Mouse (Mus musculus): ENCODE results near the gene Atp6v0e.

The Atp6v0e gene

DNA sequence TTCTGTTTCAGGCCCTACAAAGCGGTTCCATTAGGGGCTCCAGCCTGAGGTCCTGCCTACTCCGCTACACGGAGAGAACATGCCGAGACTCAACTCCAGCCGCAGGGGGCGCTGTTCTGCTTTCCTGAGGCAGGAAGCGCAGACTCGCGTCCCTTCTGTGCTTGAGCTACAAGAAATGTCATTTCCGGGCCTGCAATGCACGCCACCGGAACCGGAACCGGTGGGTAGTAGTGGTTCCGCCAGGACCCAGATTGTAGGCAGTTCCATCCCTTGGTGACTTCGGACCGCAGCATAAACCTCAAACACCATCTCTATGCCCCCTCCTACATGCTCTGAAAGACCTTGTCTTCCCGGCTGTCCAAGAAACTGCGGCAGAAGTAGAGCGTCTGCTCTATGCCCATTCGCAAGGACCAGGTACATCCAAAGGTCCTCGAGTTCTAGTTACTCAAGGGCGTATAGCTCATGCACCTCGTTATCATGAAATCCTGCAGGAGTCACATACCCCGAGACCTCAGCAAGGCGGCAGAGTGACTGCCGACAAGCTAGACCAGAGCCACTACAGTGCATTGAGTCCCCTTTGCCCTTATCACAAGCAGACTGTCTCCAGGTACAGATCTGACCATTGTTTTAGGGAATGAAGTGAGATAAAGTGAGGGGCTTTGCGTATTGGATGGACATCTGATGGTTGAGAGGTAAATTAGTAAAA lies at the start of gene Atp6v0e:
Gene Atp6v0e, plus strand, starts transcription at position 254 of the 706 bp plus-strand sequence.
- DNase-seq (ENCODE audit: low spot score in 2 of 2): peak; percentile 88 to 93

DNA sequence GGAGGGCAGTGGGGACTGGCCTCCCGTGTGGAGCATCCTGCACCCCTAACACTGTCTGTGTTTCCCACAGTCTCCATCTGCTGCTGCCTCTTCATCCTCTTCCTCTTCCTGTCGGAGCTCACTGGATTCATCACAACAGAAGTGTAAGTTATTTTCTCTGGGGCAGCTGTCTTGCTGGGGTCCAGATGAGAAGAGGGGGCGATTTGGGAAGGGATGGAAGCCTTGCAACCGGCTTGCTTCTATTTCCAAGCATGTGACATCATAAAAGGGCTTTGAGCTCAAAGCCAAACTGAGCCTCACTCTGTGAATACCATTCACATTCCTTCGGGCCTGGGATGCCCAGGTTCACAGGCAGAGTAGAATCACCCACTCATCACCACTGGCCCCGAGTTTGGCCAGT lies 48.7 kb upstream of the Atp6v0e start:
- DNase-seq (ENCODE audit: low spot score in 2 of 2): no peak

DNA sequence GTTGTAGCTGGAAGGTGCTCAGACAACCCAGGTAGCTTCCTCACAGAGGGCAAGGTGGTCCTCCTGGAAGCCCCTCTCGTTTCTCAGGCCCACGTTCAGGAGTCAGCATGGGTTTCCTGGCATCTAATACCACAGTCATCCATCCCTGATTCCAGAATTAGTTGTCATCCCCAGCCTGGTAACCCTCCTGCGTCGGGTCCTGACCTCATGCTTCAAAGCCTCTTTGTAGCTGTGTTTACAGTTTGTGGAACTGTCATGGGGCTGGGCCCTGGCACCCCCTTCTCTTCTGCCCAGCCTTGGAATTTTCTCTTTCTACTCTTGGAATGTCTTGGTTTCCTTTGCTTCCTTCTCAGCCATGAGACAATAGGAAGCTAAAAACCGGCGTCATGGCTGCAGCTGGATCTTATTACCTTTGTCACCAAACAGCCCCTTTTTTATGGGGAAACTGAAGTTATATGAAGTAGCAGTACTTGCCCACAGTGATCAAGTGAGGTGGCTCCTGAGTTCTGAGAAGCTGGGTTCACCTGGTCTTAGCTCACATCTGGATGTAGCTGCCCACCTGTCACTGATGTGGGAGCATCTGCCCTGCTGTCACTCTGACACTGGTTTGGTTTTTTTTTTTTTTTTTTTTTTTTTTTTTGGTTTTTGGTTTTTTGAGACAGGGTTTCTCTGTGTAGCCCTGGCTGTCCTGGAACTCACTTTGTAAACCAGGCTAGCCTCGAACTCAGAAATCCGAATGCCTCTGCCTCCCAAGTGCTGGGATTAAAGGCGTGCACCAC lies 48.1 kb upstream of the Atp6v0e start:
- no peak for DNase-seq (ENCODE audit: low spot score in 2 of 2)

DNA sequence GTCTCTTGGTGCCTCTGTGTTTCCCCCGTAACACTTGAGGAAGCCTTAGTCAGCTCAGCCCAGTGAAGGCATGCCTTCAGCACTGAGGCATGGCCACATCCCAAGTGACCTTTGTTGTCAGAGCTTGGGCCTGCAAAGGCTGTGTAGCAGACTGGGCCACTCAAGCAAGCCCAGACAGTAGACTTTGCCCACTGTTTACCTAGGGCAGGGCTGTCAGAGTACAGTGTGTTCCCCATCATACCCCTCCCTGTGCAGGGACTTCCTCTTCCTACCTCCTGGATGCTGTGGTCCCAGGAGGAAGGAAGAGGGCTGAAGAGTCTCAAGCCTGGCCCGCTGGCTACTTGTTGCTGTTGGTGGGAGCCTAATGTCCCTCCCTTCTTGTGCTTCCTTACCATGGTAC lies 46.3 kb upstream of the Atp6v0e start:
- DNase-seq (ENCODE audit: low spot score in 2 of 2): no peak

DNA sequence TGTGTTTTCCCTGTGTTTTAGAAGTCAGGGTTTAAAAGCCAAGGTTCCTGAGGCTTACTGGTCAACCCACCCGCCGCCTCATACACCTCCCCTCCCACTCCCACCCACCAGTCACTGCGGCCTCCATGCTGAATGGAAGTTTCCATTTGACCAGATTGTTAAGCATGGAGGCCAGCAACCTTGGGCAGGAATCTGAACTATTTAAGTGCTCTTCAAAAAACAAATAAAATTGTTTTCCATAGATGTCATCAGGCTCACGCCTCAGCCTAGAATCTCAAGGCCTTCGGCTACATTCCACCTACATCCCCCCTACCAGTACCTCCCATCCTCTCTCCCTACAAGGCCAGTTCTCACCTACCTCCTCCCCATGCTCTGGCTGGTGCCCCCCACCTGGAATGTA lies 44.5 kb upstream of the Atp6v0e start:
- no peak for DNase-seq (ENCODE audit: low spot score in 2 of 2)

DNA sequence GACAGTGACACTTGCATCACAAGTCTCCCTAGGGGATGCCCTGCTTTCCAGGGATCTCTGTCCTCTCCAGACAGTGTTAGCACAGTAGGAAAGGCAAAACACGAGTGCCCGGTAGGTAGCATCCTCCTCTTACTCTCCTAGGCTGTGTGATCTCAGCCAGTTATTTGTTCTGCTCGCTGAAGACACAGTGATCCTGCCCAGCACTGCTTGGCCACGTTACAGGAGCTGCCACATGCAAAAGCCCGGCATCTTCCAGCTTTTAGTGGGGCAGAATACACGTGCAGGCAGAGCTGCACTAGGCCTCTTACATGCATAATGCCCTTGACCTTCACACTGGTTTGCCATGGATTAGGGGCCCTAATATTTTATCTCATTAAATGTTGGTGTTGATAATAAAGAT lies 43.5 kb upstream of the Atp6v0e start:
- no peak for DNase-seq (ENCODE audit: low spot score in 2 of 2)

DNA sequence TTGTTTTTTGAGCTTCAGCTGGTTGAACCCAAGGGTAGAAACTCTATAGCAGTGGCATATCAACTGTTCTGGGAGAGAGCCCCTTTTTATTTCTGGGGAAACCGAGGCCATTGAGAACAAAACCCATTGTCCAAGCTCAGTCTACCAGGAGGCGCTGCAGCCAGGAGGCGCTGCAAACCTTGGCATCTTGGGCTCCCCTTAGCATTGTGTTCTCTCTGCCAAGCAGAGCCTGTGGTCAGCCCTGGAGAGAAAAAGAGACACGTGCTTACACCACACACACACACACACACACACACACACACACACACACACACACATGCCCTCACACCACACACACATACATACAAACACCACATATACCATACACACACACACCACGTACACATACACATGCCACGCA lies 42.7 kb upstream of the Atp6v0e start:
- DNase-seq (ENCODE audit: low spot score in 2 of 2): no peak

DNA sequence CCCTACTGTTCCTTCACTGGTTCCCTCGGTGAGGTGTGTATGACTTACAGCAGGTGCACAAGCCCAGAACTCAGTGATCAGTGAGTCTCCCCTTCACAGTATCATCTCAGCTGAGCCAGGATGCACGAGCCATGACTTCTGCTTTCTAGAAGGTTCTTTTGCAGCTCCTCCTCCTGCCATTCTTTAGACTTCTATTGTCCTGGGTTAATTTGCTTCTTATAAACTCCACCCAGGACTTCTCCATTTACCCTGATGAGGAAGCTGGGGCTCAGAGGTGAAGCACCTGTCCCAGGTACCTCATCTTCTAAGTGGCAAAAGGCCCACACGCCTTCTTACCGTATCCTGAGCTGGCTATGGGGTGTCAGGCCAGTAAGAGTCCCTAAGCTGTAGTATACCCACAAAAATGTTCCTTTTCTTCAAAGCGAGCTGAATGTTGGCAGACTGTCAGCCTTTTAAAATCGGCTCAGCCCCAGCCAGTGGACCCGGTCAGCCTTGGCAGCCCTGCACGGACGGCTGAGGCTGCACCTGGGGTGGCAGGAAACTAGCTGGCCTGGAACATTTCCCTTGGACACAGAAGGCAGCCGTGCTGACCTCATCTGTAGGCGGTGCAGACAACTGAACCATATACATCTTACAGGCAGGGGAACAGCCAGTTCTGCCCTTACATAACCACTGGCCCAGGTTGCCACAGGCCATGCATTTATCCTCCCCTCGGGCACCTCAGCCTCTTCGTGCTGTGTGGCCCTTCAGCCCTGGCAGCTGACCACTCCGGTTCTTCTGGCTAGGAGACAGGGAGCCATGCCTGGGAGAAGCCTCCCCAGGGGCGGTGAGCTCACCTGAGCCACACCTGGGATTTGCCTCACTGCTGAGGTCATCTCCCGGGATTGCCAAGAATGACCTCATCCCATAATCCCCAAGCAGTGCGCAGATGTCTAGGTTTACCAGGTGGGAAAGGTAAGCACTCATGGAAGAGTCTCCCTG lies 42.0 kb upstream of the Atp6v0e start:
- DNase-seq (ENCODE audit: low spot score in 2 of 2): peak in 1 of 2 experiments; percentile 38

DNA sequence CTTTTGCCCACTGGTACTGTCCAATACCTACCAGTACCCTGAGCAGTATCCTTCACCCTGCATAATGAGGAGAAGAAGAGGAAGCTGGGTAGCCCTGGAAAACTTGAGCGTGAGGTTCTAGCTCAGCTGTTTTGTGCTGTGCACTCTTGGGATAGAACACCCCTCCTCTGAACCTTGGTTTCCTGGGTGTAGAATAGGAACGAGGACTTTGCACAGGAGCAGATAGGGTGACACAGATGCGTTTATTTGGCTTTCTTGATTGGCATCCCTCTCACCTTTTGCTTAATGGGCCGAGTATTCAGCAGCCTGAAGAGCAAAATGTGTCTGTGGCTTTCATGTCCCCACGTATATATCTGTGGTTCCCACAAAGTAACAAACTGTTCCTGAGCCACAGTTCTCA lies 41.1 kb upstream of the Atp6v0e start:
- DNase-seq (ENCODE audit: low spot score in 2 of 2): no peak

DNA sequence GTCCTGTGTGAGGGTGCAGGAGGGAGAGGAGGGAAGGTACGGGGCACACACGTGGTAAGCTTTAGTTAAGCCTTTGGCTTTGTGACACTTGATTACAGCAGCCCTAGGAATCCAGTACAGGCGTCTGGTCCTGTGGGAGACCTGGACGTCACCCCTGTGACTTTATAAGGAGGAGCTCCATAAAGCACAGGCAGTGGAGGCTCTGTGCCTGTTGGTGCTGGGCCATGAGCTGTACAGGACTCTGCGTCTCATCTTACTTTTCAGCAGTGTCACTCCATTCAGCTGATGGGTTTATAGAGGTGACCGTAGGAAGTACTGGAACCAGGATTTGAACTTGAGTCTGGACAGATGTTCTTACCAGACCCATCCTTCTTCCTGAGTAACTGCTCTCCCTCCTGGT lies 39.0 kb upstream of the Atp6v0e start:
- no peak for DNase-seq (ENCODE audit: low spot score in 2 of 2)

DNA sequence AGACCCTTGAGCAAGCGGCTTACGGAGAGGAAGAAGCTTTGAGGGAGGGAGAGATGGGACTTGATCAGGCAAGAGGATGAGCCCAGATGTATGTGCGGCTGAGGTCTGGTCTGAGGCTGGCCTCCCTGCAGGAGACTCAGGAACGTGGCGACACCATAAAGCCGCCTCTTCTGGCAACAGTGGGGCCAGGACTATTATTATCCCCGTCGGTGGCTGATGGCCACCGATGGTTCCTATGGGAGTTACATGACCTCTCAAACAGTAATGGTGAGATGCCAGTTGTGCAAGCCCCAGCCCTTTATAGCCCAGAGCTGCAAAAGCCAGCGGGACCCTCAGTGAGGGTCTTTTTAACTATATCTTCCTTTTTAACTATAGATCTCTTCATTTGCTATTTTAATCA lies 38.0 kb upstream of the Atp6v0e start:
- DNase-seq (ENCODE audit: low spot score in 2 of 2): no peak

DNA sequence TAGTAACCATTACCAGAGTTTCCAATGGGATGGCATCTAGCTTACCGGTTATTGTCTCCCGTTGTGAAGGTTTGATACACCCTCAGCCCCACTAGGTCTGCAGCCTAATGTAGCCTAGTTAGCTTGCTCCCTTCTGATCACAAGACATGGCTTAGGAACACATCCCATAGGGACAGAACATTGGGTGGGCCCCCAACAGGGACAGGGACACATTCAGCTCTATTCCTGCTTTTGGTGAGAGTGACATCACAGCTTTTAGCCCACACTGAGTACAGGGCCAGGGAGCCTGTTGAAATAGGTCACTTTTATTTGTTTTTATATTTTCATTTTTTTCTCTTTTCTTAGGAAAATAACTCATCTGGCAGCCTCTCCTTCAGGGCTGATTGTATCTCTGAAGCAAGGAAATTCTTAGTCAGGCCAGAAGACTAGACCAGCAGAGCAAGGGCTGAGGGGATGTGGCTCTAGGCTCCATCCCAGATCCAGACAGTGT lies 37.5 kb upstream of the Atp6v0e start:
- no peak for DNase-seq (ENCODE audit: low spot score in 2 of 2)

DNA sequence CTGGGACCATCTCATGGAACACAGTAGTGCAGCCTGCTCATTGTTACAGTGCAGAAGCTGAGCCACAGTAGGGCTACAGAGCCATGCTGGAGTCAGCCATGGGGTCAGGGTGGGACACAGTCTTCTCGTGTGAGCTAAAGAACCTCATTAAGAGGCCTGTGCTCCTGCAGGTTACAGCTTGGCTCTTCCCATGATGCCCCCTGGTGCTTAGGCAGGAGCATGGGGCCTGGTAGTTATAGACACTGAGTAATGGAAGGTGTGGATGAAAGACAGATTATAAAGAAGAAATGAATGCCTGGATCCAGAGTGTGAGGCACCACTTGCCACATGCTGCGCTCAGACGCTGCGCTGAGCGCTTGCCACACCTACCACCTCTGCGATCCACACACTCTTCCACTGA lies 34.6 kb upstream of the Atp6v0e start:
- DNase-seq (ENCODE audit: low spot score in 2 of 2): no peak

DNA sequence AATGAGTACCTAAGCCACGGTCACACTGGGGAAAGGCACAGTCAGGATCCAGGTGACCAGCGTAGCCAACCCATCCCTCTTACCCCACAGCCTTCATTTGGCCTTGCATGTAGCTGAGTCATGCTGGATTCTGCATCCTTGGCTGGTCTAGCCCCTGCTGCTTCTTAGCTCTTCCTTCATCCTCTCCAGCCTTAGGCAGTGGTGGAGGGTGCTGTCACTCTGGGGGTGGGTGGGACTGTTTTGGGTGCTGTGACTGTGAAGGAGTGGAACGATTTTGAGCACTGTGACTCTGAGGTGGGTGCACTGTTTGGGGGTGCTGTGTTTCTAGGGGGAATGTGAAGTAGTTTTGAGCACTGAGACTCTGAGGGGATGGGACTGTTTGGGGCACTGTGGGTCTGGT lies 34.1 kb upstream of the Atp6v0e start:
- DNase-seq (ENCODE audit: low spot score in 2 of 2): no peak

DNA sequence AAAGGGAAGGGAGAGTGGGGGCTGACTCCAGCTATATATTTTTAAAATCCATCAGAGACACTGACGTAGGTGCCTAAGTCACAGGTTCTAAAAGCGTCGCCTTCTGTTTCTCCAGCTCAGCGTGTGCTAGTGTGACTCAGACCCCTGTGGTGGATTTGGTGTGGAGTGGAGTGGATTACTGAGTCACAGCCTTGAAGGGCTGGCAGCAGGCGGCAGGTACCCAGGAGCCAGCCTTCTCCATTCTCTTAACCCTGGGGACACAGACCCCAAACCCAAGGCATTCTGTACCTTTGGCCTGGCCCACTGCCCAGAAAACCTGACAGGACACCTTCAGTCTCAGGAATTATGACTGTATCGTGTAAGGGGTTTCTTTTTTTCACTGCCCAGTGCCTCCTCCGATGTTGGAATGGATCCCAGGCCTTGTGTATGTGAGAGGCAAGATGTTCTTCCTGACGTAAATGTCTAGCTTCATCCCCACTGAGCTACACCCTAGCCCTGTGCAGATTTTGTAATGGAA lies 31.2 kb upstream of the Atp6v0e start:
- peak; percentile 42 to 64 for DNase-seq (ENCODE audit: low spot score in 2 of 2)

DNA sequence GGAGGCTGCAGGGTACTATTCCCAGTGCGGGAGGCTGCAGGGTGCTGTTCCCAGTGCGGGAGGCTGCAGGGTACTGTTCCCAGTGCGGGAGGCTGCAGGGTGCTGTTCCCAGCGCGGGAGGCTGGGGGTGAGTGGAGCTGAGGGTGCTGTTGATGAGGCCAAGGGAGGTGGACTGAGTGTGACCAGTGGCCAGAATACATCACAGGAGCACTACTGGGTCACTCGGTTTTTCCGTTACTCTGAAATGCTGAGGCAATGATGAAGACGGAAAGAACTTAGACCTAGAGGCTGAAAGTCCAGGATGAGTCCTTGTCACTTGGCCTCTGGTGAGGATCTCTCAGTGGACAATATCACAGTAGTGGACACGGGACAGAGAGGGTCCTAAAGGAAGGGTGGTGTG lies 29.8 kb upstream of the Atp6v0e start:
- DNase-seq (ENCODE audit: low spot score in 2 of 2): no peak

DNA sequence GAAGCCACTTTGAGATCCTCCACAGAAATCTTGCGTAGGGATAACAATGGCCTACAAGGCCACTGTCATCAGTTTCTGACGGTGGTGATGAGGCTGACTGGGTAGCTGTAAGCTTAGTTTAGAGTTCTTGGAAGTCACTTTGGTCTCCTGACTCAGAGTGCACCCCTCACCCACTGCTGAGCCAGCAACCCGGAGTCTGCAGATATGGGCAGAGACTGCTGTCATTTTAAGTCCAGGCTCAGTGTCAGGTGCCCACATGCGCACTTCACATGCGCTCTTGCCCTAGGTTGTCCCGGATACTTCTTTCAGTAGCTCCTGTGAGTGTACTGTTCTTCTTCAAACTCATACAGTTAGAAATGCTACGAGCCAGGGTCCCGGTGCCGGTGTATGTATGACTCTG lies 29.1 kb upstream of the Atp6v0e start:
- DNase-seq (ENCODE audit: low spot score in 2 of 2): no peak

DNA sequence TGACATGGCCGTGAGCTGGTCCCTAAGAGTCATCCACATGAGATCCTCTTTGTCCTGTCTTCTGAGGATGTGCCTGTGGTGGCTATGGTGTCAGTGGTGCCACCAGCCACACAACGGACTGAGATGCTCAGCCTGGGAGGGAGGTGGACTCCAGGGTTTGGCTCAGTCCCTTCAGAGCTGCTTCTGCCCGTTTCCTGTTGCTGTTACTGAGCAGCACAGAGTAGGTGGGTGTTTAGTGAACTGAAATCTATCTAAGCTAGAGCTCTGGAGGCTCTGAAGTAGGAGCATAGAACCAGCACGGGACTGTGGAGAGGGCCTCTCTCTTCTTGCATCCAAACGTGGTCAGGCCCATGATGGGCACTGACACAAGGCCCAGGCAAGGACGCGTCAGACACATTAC lies 28.5 kb upstream of the Atp6v0e start:
- no peak for DNase-seq (ENCODE audit: low spot score in 2 of 2)

DNA sequence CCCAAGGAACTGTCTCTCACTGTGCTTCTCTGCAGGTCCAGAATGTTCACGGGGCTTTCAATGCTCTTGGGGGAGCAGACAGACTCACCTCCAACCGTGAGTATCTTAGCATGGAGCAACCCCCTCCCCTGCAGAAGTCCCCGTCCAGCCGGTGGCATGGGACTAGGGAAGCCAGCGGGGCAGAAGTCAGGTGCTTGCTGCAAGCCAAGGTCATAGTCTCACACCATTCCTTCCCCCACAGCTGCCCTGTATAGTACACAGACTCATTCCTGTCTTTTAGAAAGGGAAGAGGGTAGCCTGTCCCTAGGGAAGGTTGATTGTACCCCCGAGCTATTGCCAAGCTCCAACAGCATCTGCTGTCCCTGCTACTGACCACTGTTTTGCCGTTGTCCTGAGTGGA lies 27.1 kb upstream of the Atp6v0e start:
- DNase-seq (ENCODE audit: low spot score in 2 of 2): no peak

DNA sequence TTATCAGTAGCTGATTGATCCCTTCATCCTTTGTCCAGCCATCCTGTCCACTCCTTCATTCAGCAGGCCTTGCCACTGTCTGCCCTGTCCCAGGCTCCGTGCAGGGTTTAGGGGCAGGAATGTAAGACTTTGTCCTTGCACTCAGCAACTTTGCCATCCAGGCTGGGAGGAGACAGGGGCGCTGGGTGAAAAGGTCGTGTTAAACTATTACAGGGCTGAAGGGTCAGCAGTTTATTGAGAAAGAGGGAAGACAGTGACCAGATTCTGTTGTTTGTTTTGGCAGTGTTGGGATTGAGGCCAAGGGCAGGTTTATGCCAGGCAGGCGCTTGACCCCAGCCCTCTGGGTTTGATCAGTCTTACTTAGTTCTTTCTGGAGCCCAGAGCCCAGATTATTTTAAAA lies 25.2 kb upstream of the Atp6v0e start:
- DNase-seq (ENCODE audit: low spot score in 2 of 2): no peak

DNA sequence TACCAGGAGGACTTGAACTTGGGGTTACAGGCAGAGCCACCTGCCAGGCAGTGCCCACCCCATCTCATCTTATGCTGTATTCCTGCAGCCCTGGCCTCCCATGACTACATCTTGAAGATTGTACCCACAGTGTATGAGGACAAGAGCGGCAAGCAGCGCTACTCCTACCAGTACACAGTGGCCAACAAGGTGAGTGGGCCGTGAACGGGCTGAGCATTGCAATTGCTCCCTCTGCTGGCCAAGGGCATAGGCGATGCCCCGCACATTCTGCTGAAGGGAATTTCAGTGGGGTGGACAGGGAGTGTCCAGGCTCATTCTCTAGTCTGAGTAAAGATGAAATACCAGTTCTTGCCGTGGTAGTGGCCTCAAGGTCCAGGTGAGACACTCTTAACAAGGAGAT lies 24.4 kb upstream of the Atp6v0e start:
- peak in 1 of 2 experiments; percentile 61 for DNase-seq (ENCODE audit: low spot score in 2 of 2)

DNA sequence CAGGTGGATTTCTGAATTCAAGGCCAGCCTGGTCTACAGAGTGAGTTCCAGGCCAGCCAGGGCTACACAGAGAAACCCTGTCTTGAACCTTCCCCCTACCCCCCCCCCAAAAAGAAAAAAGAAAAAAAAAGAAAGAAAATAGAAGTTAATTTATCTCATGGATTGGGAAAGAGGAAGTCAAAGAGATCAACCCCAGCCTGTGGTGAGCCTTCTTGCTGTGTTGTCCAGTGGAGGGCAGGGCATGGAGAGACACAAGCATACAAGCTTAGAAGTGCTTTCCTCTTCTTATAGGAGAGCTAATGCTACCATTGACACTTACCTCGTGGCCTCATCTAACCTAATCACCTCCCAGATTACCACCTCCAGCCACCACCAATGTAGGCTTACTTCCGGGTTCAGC lies 23.2 kb upstream of the Atp6v0e start:
- DNase-seq (ENCODE audit: low spot score in 2 of 2): no peak
